Mouse (Mus musculus) hindbrain, embryonic 13.5 days (tissue): ENCODE data around the gene Gm20388. TPM values are rescaled to one million over a fixed set of nuclear protein-coding genes. Genes with fewer than 3 reads are reported as not detected.
A peak's percentile ranks its signal among the peaks of the same experiment; 100 is the strongest.

Source experiments
- ATAC-seq: fragments of 200-750 bp; cut with Nextera tagmentation; 2 replicates; pipeline ENCODE4 v1.8.0; 2017; ENCODE audit warnings: moderate TSS enrichment; ENCODE audit not compliant: low FRiP score
- H3K27ac ChIP-seq: fragments of 300-500 bp; sonication (generic); 2 replicates; pipeline ENCODE4 v1.5.1; 2015; ENCODE audit warnings: inconsistent platforms, mild to moderate bottlenecking, moderate library complexity
- H3K27me3 ChIP-seq: fragments of 300-500 bp; sonication (generic); 2 replicates; pipeline ENCODE4 v1.6.1; 2015; ENCODE audit warnings: mild to moderate bottlenecking, inconsistent platforms
- H3K36me3 ChIP-seq: fragments of 300-500 bp; sonication (generic); 2 replicates; pipeline ENCODE4 v1.6.1; 2015; ENCODE audit warnings: mild to moderate bottlenecking, inconsistent platforms
- H3K4me1 ChIP-seq: fragments of 300-500 bp; sonication (generic); replicated peaks from 2 replicates; pipeline ENCODE4 v1.6.1; 2015; ENCODE audit warnings: inconsistent platforms
- H3K4me2 ChIP-seq: fragments of 300-500 bp; sonication (generic); 2 replicates; pipeline ENCODE4 v1.6.1; 2015; ENCODE audit warnings: inconsistent platforms, mild to moderate bottlenecking, moderate library complexity
- H3K4me3 ChIP-seq: fragments of 300-500 bp; sonication (generic); 2 replicates; pipeline ENCODE4 v1.5.1; 2015; ENCODE audit warnings: mild to moderate bottlenecking, inconsistent platforms
- H3K9ac ChIP-seq: fragments of 300-500 bp; sonication (generic); 2 replicates; pipeline ENCODE4 v1.6.1; 2015; ENCODE audit warnings: mild to moderate bottlenecking, inconsistent platforms
- H3K9me3 ChIP-seq: fragments of 300-500 bp; sonication (generic); 2 replicates; pipeline ENCODE4 v1.6.1; 2016; ENCODE audit warnings: inconsistent platforms
- WGBS: fragments of 180-500 bp; shearing (Covaris S2); methylation state at CpG from one replicate; pipeline ENCODE4 v1.1.7; 2015; 5-methylcytosine and 5-hydroxymethylcytosine counted together
- polyA plus RNA-seq: library from polyadenylated mRNA; unstranded; fragments of >200 nt; fragmentation: Nextera tagmentation; extraction: Ambion mirVana; gene quantifications from 2 replicates; pipeline ENCODE4 v1.2.1, GENCODE M21; 2015

The Gm20388 gene
- polyA plus RNA-seq, 1 experiment from 2014 or later = 1.9 TPM

- Histone ChIP-seq H3K27ac (peak overlapping the region; percentile 97), H3K4me3 (peak overlapping the region; percentile 85), H3K4me1 (peaks cover 46% of the 10 kb centered on the region), H3K4me2 (peak overlapping the region; percentile 86), H3K27me3 (0 out of 2 replicates have a peak, but pooled peaks cover 11% of the 10 kb centered on the region), H3K9ac (peak overlapping the region; percentile 98), H3K9me3 (no peaks in the 10 kb centered on the region), H3K36me3 (no peaks in the 10 kb centered on the region)
- ATAC-seq = no peak; the same call in 1 of the 2 replicates
- 31% methylated on average over 8 of the region's 8 CpGs for WGBS
Observed at GRCm38 (mm10) chr8:123331810-123332209, 3421.2 kb downstream of the Gm20388 start.

DNA sequence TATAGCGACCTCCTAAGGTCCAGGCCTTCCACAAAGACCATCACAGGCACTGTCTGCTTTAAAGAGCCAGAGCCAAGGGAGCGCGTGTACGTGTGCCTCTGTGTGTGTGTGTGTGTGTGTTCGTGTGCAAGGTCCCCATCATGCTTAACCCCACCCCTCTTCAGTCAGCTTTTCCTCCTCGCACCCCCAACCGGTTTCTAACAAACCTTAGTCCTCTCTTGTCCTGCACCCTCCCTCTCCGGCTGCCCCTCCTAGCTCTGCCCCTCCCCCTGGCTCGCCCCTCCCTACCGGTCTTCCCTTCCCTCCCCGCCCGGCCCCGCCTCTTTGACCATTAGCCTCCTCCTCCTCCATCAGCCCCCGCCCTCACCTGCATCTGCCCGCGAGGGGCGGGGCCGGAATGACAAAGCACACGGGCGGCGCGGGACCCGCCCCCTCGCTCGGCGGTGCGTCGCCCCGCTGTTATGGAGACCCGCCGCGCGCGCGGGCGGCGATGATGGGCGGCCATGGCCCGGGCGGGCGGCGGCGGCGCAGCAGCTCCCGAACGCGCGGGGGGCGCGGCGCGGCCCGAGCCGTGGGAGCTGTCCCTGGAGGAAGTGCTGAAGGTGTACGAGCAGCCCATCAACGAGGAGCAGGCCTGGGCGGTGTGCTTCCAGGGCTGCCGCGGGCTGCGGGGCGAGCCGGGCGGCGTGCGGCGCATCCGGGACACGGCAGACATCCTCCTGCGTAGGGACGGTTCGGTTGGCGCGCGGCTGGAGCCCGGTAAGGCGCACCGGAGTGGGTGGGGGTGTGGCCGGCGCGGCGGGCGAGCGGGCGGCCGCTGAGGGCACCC, 3421.8 kb downstream of the Gm20388 start, which contains the start of gene Spire2:
TSS of gene Spire2 (plus strand) at position 452 of the 829 bp plus-strand sequence.
- Histone ChIP-seq H3K9me3 (no peaks in the 10 kb centered on the region), H3K4me2 (peak within 1 kb of the TSS; percentile 86), H3K4me1 (peaks cover 47% of the 10 kb centered on the region), H3K4me3 (peak within 1 kb of the TSS; percentile 85), H3K36me3 (no peaks in the 10 kb centered on the region), H3K9ac (peak within 1 kb of the TSS; percentile 98), H3K27me3 (0 out of 2 replicates have a peak, but pooled peaks cover 7% of the 10 kb centered on the region), H3K27ac (peak within 1 kb of the TSS; percentile 97)
- WGBS = under 1% methylated on average over 78 of the region's 85 CpGs
- peak; percentile 89 for ATAC-seq

GRCm38 (mm10) chr8:123333091-123333587, 3422.5 kb downstream of the Gm20388 start:
- ATAC-seq = peak; percentile 57; the same call in 1 of the 2 replicates
- 2% methylated on average over 18 of the region's 21 CpGs for WGBS

DNA sequence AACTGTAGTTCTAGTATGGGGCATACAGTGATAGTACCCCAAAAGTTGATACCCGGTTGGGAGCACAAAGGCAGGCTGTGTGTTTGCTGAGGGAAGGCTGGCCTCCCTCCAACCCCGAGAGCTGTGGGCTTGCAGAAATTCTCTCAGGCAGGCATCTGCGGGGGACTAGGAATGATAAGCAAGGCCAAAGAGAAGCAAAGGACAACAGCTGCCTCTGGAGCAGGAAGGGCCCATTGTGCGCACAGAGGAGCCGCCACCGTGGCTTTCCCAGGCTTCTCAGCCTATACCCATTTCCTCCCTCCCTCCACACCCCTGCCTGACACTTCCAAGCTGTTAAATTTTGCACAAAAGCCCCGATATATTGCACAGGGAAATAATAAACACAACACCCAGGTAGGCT, 3423.2 kb downstream of the Gm20388 start:
- Histone ChIP-seq H3K27me3 (0 out of 2 replicates have a peak, but pooled peaks cover 3% of the 10 kb centered on the region), H3K9ac (peak overlapping the region; percentile 98), H3K36me3 (0 out of 2 replicates have a peak, but pooled peaks cover 2% of the 10 kb centered on the region), H3K9me3 (no peaks in the 10 kb centered on the region), H3K4me2 (peak overlapping the region; percentile 86), H3K27ac (peak overlapping the region; percentile 97), H3K4me1 (peaks cover 48% of the 10 kb centered on the region), H3K4me3 (peak overlapping the region; percentile 85)
- WGBS = 3% methylated on average over 7 of the region's 7 CpGs
- no peak for ATAC-seq

More at GRCm38 (mm10) chr8:123333091-123333587, 3422.5 kb downstream of the Gm20388 start:
- H3K27me3 ChIP-seq = 0 out of 2 replicates have a peak, but pooled peaks cover 3% of the 10 kb centered on the region
- peak overlapping the region; percentile 98 for H3K9ac ChIP-seq
- peak overlapping the region; percentile 86 for H3K4me2 ChIP-seq
- H3K4me3 ChIP-seq = peak overlapping the region; percentile 85
- H3K9me3 ChIP-seq = no peaks in the 10 kb centered on the region
- peak overlapping the region; percentile 97 for H3K27ac ChIP-seq
- H3K4me1 ChIP-seq = peaks cover 48% of the 10 kb centered on the region
- H3K36me3 ChIP-seq = no peaks in the 10 kb centered on the region

DNA sequence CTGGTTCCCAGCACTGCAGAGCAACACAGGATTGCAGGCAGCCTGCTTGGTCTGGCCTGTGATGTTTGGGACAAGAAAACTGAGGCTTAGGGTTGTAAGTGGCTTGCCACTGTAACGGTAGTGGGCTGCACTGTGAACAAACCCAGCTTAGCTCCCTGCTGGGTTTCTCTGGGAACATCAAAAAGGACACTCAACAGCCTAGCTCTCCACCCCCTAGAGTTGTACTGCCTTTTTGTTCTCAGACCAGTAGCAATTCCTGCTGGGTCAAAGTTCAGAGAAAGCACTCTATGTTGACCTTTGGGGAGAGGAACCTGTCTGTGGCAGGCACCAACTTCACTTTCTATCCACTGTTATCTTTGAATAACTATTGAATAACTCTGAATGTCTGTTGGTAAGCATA, 3423.8 kb downstream of the Gm20388 start:
- H3K27me3 ChIP-seq = 0 out of 2 replicates have a peak, but pooled peaks cover 3% of the 10 kb centered on the region
- 0 out of 2 replicates have a peak, but pooled peaks cover 2% of the 10 kb centered on the region for H3K36me3 ChIP-seq
- 0% methylated on average over 1 of the region's 1 CpGs for WGBS
- H3K4me1 ChIP-seq = peaks cover 48% of the 10 kb centered on the region
- peak overlapping the region; percentile 97 for H3K27ac ChIP-seq
- peak overlapping the region; percentile 86 for H3K4me2 ChIP-seq
- no peak for ATAC-seq
- H3K4me3 ChIP-seq = peak overlapping the region; percentile 85
- H3K9ac ChIP-seq = peak overlapping the region; percentile 98
- no peaks in the 10 kb centered on the region for H3K9me3 ChIP-seq

DNA sequence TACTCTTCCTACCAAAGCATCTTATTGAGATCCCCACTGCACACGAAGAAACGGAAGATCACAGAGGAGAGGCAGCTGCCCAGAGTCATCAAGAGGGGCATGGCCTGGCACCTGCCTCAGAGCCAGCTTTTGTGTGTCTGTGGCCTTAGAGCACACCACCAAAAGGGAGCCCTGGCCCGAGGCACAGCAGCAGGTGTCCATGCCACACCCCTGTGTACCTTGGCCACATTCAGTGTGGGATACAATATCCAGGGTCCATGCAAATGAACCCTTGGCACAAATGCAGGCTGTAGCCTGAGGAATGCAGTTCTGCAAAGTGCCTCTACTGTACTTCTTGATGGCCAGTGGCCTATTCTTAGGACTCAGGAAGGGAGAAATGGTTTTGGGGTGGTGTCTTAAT, 3426.8 kb downstream of the Gm20388 start:
- no peak for ATAC-seq
- no peak overlapping the region for H3K4me2 ChIP-seq
- no peaks in the 10 kb centered on the region for H3K9me3 ChIP-seq
- no peak overlapping the region for H3K4me3 ChIP-seq
- H3K4me1 ChIP-seq = peaks cover 34% of the 10 kb centered on the region
- H3K27ac ChIP-seq = no peak overlapping the region
- H3K27me3 ChIP-seq = no peaks in the 10 kb centered on the region
- WGBS = 89% methylated on average over 3 of the region's 3 CpGs
- H3K9ac ChIP-seq = no peak overlapping the region
- H3K36me3 ChIP-seq = peaks cover 18% of the 10 kb centered on the region

- Histone ChIP-seq H3K4me2 (no peak overlapping the region), H3K4me1 (peaks cover 20% of the 10 kb centered on the region), H3K27me3 (no peaks in the 10 kb centered on the region), H3K4me3 (no peak overlapping the region), H3K9me3 (no peaks in the 10 kb centered on the region), H3K9ac (no peak overlapping the region), H3K36me3 (peaks cover 18% of the 10 kb centered on the region), H3K27ac (no peak overlapping the region)
- WGBS = 98% methylated on average over 4 of the region's 4 CpGs
- no peak for ATAC-seq
Observed at GRCm38 (mm10) chr8:123340071-123340470, 3429.4 kb downstream of the Gm20388 start.

- H3K9me3 ChIP-seq = no peaks in the 10 kb centered on the region
- H3K4me2 ChIP-seq = no peak overlapping the region
- no peak overlapping the region for H3K27ac ChIP-seq
- H3K4me3 ChIP-seq = no peak overlapping the region
- no peaks in the 10 kb centered on the region for H3K27me3 ChIP-seq
- no peak overlapping the region for H3K9ac ChIP-seq
- peaks cover 18% of the 10 kb centered on the region for H3K36me3 ChIP-seq
- 91% methylated on average over 27 of the region's 27 CpGs for WGBS
- H3K4me1 ChIP-seq = peaks cover 11% of the 10 kb centered on the region; the same call in 1 of the 2 replicates
- ATAC-seq = no peak
Observed at GRCm38 (mm10) chr8:123341040-123342015, 3430.7 kb downstream of the Gm20388 start.

- Histone ChIP-seq H3K4me2 (no peak overlapping the region), H3K4me3 (no peak overlapping the region), H3K27ac (no peak overlapping the region), H3K27me3 (no peaks in the 10 kb centered on the region), H3K9ac (no peak overlapping the region), H3K36me3 (peaks cover 18% of the 10 kb centered on the region), H3K9me3 (no peaks in the 10 kb centered on the region), H3K4me1 (0 out of 2 replicates have a peak, but pooled peaks cover 8% of the 10 kb centered on the region)
- ATAC-seq = no peak
- WGBS = 89% methylated on average over 8 of the region's 8 CpGs
Observed at GRCm38 (mm10) chr8:123342253-123342652, 3431.6 kb downstream of the Gm20388 start.

- H3K9me3 ChIP-seq = no peaks in the 10 kb centered on the region
- 0 out of 2 replicates have a peak, but pooled peaks cover 7% of the 10 kb centered on the region for H3K4me1 ChIP-seq
- no peaks in the 10 kb centered on the region for H3K27me3 ChIP-seq
- H3K9ac ChIP-seq = no peak overlapping the region
- H3K36me3 ChIP-seq = peaks cover 22% of the 10 kb centered on the region
- H3K4me2 ChIP-seq = no peak overlapping the region
- no peak for ATAC-seq
- 79% methylated on average over 7 of the region's 7 CpGs for WGBS
- H3K4me3 ChIP-seq = no peak overlapping the region
- H3K27ac ChIP-seq = no peak overlapping the region
Observed at GRCm38 (mm10) chr8:123342911-123343310, 3432.3 kb downstream of the Gm20388 start.

DNA sequence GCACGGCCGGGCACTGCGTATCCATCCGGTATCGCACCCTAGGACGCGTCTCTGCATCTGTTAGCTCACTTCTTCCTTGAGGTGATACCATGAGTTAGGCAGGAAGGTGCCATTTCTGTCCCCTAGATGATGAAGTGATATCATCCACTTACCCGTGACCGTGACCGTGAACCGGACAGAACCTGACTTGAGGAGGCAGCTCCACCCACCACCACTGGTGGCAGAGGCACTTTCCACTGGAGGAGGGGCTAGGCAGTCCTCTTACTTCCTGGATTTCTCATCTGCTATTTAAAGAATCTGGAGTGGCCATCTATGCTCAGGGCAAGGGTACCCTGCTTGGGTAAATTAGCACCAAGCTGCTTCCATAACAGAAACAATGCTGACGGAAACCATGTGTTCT, 3432.8 kb downstream of the Gm20388 start:
- peaks cover 11% of the 10 kb centered on the region; the same call in 1 of the 2 replicates for H3K4me1 ChIP-seq
- no peaks in the 10 kb centered on the region for H3K9me3 ChIP-seq
- H3K36me3 ChIP-seq = peaks cover 27% of the 10 kb centered on the region
- ATAC-seq = no peak
- no peak overlapping the region for H3K4me2 ChIP-seq
- no peak overlapping the region for H3K4me3 ChIP-seq
- H3K9ac ChIP-seq = no peak overlapping the region
- H3K27me3 ChIP-seq = no peaks in the 10 kb centered on the region
- no peak overlapping the region for H3K27ac ChIP-seq
- WGBS = 93% methylated on average over 12 of the region's 12 CpGs
